Mouse (Mus musculus) CD4-positive, CD25-positive, alpha-beta regulatory T cell, adult 4 months (primary cell): ENCODE data around the gene Galnt13. TPM values are rescaled to one million over a fixed set of nuclear protein-coding genes. Genes with fewer than 3 reads are reported as not detected.
"Not testable (repeated sequence)": the region's sequence is repeated elsewhere in the genome, so short reads cannot be mapped to it uniquely, and the experiment has no call there.

Experiments used
- ATAC-seq: one replicate; pipeline ENCODE4 v1.8.0; 2017
- polyA plus RNA-seq, 2 experiments: library from polyadenylated mRNA; unstranded; fragments of 100-300 nt; shearing (Covaris generic); gene quantifications; one replicate each; pipeline ENCODE4 v1.2.1; 2017

Galnt13 gene
- polyA plus RNA-seq, 2 experiments from 2014 or later = not detected

GRCm38 (mm10) chr2:54936369-54936768 is 500.3 kb downstream of the Galnt13 start:
- no peak for ATAC-seq

GRCm38 (mm10) chr2:54937306-54937705 is 501.2 kb downstream of the Galnt13 start:
- ATAC-seq = no peak

GRCm38 (mm10) chr2:54938075-54938474 is 502.0 kb downstream of the Galnt13 start:
- ATAC-seq = no peak

GRCm38 (mm10) chr2:54943386-54943785 is 507.3 kb downstream of the Galnt13 start:
- no peak for ATAC-seq

GRCm38 (mm10) chr2:54983839-54984238 is 547.7 kb downstream of the Galnt13 start:
- ATAC-seq = no peak

- ATAC-seq = not testable (repeated sequence)
These were observed 586.4 kb downstream of the Galnt13 start for GRCm38 (mm10) chr2:55022539-55022938.

- ATAC-seq = no peak
These were observed 598.5 kb downstream of the Galnt13 start for GRCm38 (mm10) chr2:55034610-55035009.

GRCm38 (mm10) chr2:55065469-55066315 is 629.6 kb downstream of the Galnt13 start:
- no peak for ATAC-seq

GRCm38 (mm10) chr2:55085580-55085979 is 649.5 kb downstream of the Galnt13 start:
- no peak for ATAC-seq

- ATAC-seq = no peak
These were observed 651.9 kb downstream of the Galnt13 start for GRCm38 (mm10) chr2:55088034-55088433.

GRCm38 (mm10) chr2:55090332-55090731 is 654.2 kb downstream of the Galnt13 start:
- ATAC-seq = no peak

GRCm38 (mm10) chr2:55091495-55091894 is 655.4 kb downstream of the Galnt13 start:
- ATAC-seq = no peak

- no peak for ATAC-seq
These were observed 663.0 kb downstream of the Galnt13 start for GRCm38 (mm10) chr2:55099100-55099499.

- no peak for ATAC-seq
These were observed 665.2 kb downstream of the Galnt13 start for GRCm38 (mm10) chr2:55101279-55101678.

- ATAC-seq = no peak
These were observed 667.4 kb downstream of the Galnt13 start for GRCm38 (mm10) chr2:55103521-55103920.

- no peak for ATAC-seq
These were observed 671.7 kb downstream of the Galnt13 start for GRCm38 (mm10) chr2:55107828-55108227.

GRCm38 (mm10) chr2:55153089-55153488 is 717.0 kb downstream of the Galnt13 start:
- ATAC-seq = no peak

- no peak for ATAC-seq
These were observed 728.7 kb downstream of the Galnt13 start for GRCm38 (mm10) chr2:55164781-55165180.
